Mouse (Mus musculus): ENCODE measurements at regions not wholly inside any gene's neighbourhood (a gene's known extent, or its start where the extent isn't known, plus 50 kb on each side); places are given as distances from the start of the nearest gene placed in this dataset.

GRCm38 (mm10) chr3:70384235-70384634 is 376.8 kb downstream of the Otol1 start:
- H3K4me2 ChIP-seq = no peak overlapping the region
- WGBS = 16% methylated on average over 1 of the region's 1 CpGs
- H3K4me3 ChIP-seq (replicated peaks) = no peak overlapping the region
- H3K4me1 ChIP-seq (replicated peaks) = no peaks in the 10 kb centered on the region
- peak; percentile 42; the same call in 1 of the 2 replicates for ATAC-seq (ENCODE audit: insufficient number of reproducible peaks, insufficient read depth, low FRiP score, low TSS enrichment, low read depth)
- H3K9me3 ChIP-seq = no peaks in the 10 kb centered on the region
- no peak overlapping the region for H3K27ac ChIP-seq
- H3K27me3 ChIP-seq = no peaks in the 10 kb centered on the region
- no peak overlapping the region for H3K9ac ChIP-seq (replicated peaks)
- H3K36me3 ChIP-seq = no peaks in the 10 kb centered on the region

GRCm38 (mm10) chr3:70385961-70386360 is 378.5 kb downstream of the Otol1 start:
- Histone ChIP-seq H3K4me3 (replicated peaks) (no peak overlapping the region), H3K27ac (no peak overlapping the region), H3K36me3 (no peaks in the 10 kb centered on the region), H3K4me1 (replicated peaks) (no peaks in the 10 kb centered on the region), H3K4me2 (no peak overlapping the region), H3K27me3 (no peaks in the 10 kb centered on the region), H3K9me3 (no peaks in the 10 kb centered on the region), H3K9ac (replicated peaks) (no peak overlapping the region)
- WGBS = 82% methylated on average over 4 of the region's 4 CpGs
- ATAC-seq (ENCODE audit: insufficient number of reproducible peaks, insufficient read depth, low FRiP score, low TSS enrichment, low read depth) = no peak

- H3K27me3 ChIP-seq = no peaks in the 10 kb centered on the region
- no peak for ATAC-seq (ENCODE audit: insufficient number of reproducible peaks, insufficient read depth, low FRiP score, low TSS enrichment, low read depth)
- H3K4me3 ChIP-seq (replicated peaks) = no peak overlapping the region
- no peaks in the 10 kb centered on the region for H3K9me3 ChIP-seq
- no peaks in the 10 kb centered on the region for H3K4me1 ChIP-seq (replicated peaks)
- H3K36me3 ChIP-seq = no peaks in the 10 kb centered on the region
- 94% methylated on average over 2 of the region's 2 CpGs for WGBS
- H3K9ac ChIP-seq (replicated peaks) = no peak overlapping the region
- no peak overlapping the region for H3K4me2 ChIP-seq
- no peak overlapping the region for H3K27ac ChIP-seq
Observed at GRCm38 (mm10) chr3:70401187-70401586, 393.8 kb downstream of the Otol1 start.

- H3K27me3 ChIP-seq = no peaks in the 10 kb centered on the region; the same call in none of the 2 replicates
- 91% methylated on average over 1 of the region's 1 CpGs for WGBS
- no peaks in the 10 kb centered on the region for H3K4me1 ChIP-seq (replicated peaks)
- ATAC-seq (ENCODE audit: insufficient number of reproducible peaks, insufficient read depth, low FRiP score, low TSS enrichment, low read depth) = no peak
- H3K9me3 ChIP-seq = no peaks in the 10 kb centered on the region
- H3K4me3 ChIP-seq (replicated peaks) = no peak overlapping the region
- H3K36me3 ChIP-seq = no peaks in the 10 kb centered on the region
- no peak overlapping the region for H3K27ac ChIP-seq
- H3K9ac ChIP-seq (replicated peaks) = no peak overlapping the region
- H3K4me2 ChIP-seq = no peak overlapping the region
Observed at GRCm38 (mm10) chr3:70406571-70406970, 399.2 kb downstream of the Otol1 start.

GRCm38 (mm10) chr3:70418273-70418672 is 410.9 kb downstream of the Otol1 start:
- Histone ChIP-seq H3K27me3 (no peaks in the 10 kb centered on the region), H3K4me3 (replicated peaks) (no peak overlapping the region), H3K4me2 (no peak overlapping the region), H3K4me1 (replicated peaks) (peaks cover 6% of the 10 kb centered on the region; the same call in 1 of the 2 replicates), H3K27ac (no peak overlapping the region), H3K9me3 (no peaks in the 10 kb centered on the region), H3K9ac (replicated peaks) (no peak overlapping the region), H3K36me3 (no peaks in the 10 kb centered on the region)
- 16% methylated on average over 4 of the region's 4 CpGs for WGBS
- no peak for ATAC-seq (ENCODE audit: insufficient number of reproducible peaks, insufficient read depth, low FRiP score, low TSS enrichment, low read depth)

GRCm38 (mm10) chr3:70422016-70422415 is 414.6 kb downstream of the Otol1 start:
- H3K36me3 ChIP-seq = no peaks in the 10 kb centered on the region
- H3K4me3 ChIP-seq (replicated peaks) = no peak overlapping the region
- H3K9ac ChIP-seq (replicated peaks) = no peak overlapping the region
- no peak for ATAC-seq (ENCODE audit: insufficient number of reproducible peaks, insufficient read depth, low FRiP score, low TSS enrichment, low read depth)
- no peak overlapping the region for H3K4me2 ChIP-seq
- H3K9me3 ChIP-seq = no peaks in the 10 kb centered on the region
- peaks cover 6% of the 10 kb centered on the region; the same call in 1 of the 2 replicates for H3K4me1 ChIP-seq (replicated peaks)
- no peak overlapping the region for H3K27ac ChIP-seq
- 84% methylated on average over 1 of the region's 1 CpGs for WGBS
- no peaks in the 10 kb centered on the region for H3K27me3 ChIP-seq

GRCm38 (mm10) chr3:70422669-70423068 is 415.3 kb downstream of the Otol1 start:
- no peak overlapping the region for H3K4me3 ChIP-seq (replicated peaks)
- H3K27ac ChIP-seq = no peak overlapping the region
- H3K9me3 ChIP-seq = no peaks in the 10 kb centered on the region
- no peak overlapping the region for H3K4me2 ChIP-seq
- H3K4me1 ChIP-seq (replicated peaks) = peaks cover 6% of the 10 kb centered on the region; the same call in 1 of the 2 replicates
- no peaks in the 10 kb centered on the region for H3K36me3 ChIP-seq
- no peaks in the 10 kb centered on the region for H3K27me3 ChIP-seq
- no peak overlapping the region for H3K9ac ChIP-seq (replicated peaks)
- ATAC-seq (ENCODE audit: insufficient number of reproducible peaks, insufficient read depth, low FRiP score, low TSS enrichment, low read depth) = no peak
- WGBS = 55% methylated on average over 3 of the region's 3 CpGs

GRCm38 (mm10) chr3:70436671-70437070 is 429.3 kb downstream of the Otol1 start:
- H3K36me3 ChIP-seq = no peaks in the 10 kb centered on the region
- no peak overlapping the region for H3K27ac ChIP-seq
- H3K4me1 ChIP-seq (replicated peaks) = no peaks in the 10 kb centered on the region
- no peak overlapping the region for H3K9ac ChIP-seq (replicated peaks)
- H3K9me3 ChIP-seq = no peaks in the 10 kb centered on the region
- 61% methylated on average over 4 of the region's 4 CpGs for WGBS
- no peaks in the 10 kb centered on the region for H3K27me3 ChIP-seq
- H3K4me2 ChIP-seq = no peak overlapping the region
- no peak overlapping the region for H3K4me3 ChIP-seq (replicated peaks)
- no peak for ATAC-seq (ENCODE audit: insufficient number of reproducible peaks, insufficient read depth, low FRiP score, low TSS enrichment, low read depth)

- H3K4me1 ChIP-seq (replicated peaks) = no peaks in the 10 kb centered on the region
- no peak overlapping the region for H3K9ac ChIP-seq (replicated peaks)
- ATAC-seq (ENCODE audit: insufficient number of reproducible peaks, insufficient read depth, low FRiP score, low TSS enrichment, low read depth) = no peak
- H3K27ac ChIP-seq = no peak overlapping the region
- H3K9me3 ChIP-seq = no peaks in the 10 kb centered on the region
- no peak overlapping the region for H3K4me2 ChIP-seq
- 63% methylated on average over 2 of the region's 2 CpGs for WGBS
- H3K4me3 ChIP-seq (replicated peaks) = no peak overlapping the region
- H3K27me3 ChIP-seq = no peaks in the 10 kb centered on the region
- no peaks in the 10 kb centered on the region for H3K36me3 ChIP-seq
Observed at GRCm38 (mm10) chr3:70457181-70457847, 449.9 kb downstream of the Otol1 start.

- no peak overlapping the region for H3K9ac ChIP-seq (replicated peaks)
- no peak overlapping the region for H3K4me3 ChIP-seq (replicated peaks)
- H3K36me3 ChIP-seq = no peaks in the 10 kb centered on the region
- no peak for ATAC-seq (ENCODE audit: insufficient number of reproducible peaks, insufficient read depth, low FRiP score, low TSS enrichment, low read depth)
- H3K27ac ChIP-seq = no peak overlapping the region
- no peaks in the 10 kb centered on the region for H3K27me3 ChIP-seq
- 50% methylated on average over 2 of the region's 2 CpGs for WGBS
- H3K4me1 ChIP-seq (replicated peaks) = no peaks in the 10 kb centered on the region
- no peaks in the 10 kb centered on the region for H3K9me3 ChIP-seq
- no peak overlapping the region for H3K4me2 ChIP-seq
Observed at GRCm38 (mm10) chr3:70460811-70461210, 453.4 kb downstream of the Otol1 start.

- Histone ChIP-seq H3K36me3 (no peaks in the 10 kb centered on the region), H3K9ac (replicated peaks) (no peak overlapping the region), H3K4me1 (replicated peaks) (no peaks in the 10 kb centered on the region), H3K27ac (no peak overlapping the region), H3K9me3 (no peaks in the 10 kb centered on the region), H3K4me3 (replicated peaks) (no peak overlapping the region), H3K4me2 (no peak overlapping the region), H3K27me3 (no peaks in the 10 kb centered on the region)
- no peak for ATAC-seq (ENCODE audit: insufficient number of reproducible peaks, insufficient read depth, low FRiP score, low TSS enrichment, low read depth)
Observed at GRCm38 (mm10) chr3:70463221-70463620, 455.8 kb downstream of the Otol1 start.

- 44% methylated on average over 9 of the region's 9 CpGs for WGBS
- Histone ChIP-seq H3K9ac (replicated peaks) (no peak overlapping the region), H3K9me3 (no peaks in the 10 kb centered on the region), H3K4me2 (no peak overlapping the region), H3K27ac (no peak overlapping the region), H3K27me3 (no peaks in the 10 kb centered on the region), H3K4me1 (replicated peaks) (no peaks in the 10 kb centered on the region), H3K36me3 (no peaks in the 10 kb centered on the region), H3K4me3 (replicated peaks) (no peak overlapping the region)
- ATAC-seq (ENCODE audit: insufficient number of reproducible peaks, insufficient read depth, low FRiP score, low TSS enrichment, low read depth) = no peak
Observed at GRCm38 (mm10) chr3:70482521-70482920, 475.1 kb downstream of the Otol1 start.

All from limb, embryonic 12.5 days (tissue).